Mouse (Mus musculus) liver, adult 2 months (tissue): ENCODE results near the gene Agpat1. TPM values are rescaled to one million over a fixed set of nuclear protein-coding genes. Genes with fewer than 3 reads are reported as not detected.
A peak's percentile ranks its signal among the peaks of the same experiment; 100 is the strongest.

ENCODE experiments used
- DNase-seq: peaks from one replicate; pipeline ENCODE4 v3.0.0-alpha.2; 2011; ENCODE audit warnings: low read depth, low spot score; ENCODE audit errors: extremely low read depth
- H3K27ac ChIP-seq: fragments of 200-500 bp; replicated peaks from 2 replicates; pipeline ENCODE4 v1.5.1; 2012; ENCODE audit warnings: low read depth, mild to moderate bottlenecking, control low read depth, inconsistent platforms, low read length; ENCODE audit not compliant: insufficient read depth
- H3K27me3 ChIP-seq: fragments of 200-500 bp; 2 replicates; pipeline ENCODE4 v1.6.1; 2012; ENCODE audit warnings: mild to moderate bottlenecking, moderate library complexity, low read length, inconsistent platforms; ENCODE audit not compliant: control insufficient read depth, insufficient read depth
- H3K36me3 ChIP-seq: fragments of 200-500 bp; 2 replicates; pipeline ENCODE4 v1.6.1; 2012; ENCODE audit warnings: low read length, inconsistent platforms; ENCODE audit not compliant: control insufficient read depth, insufficient read depth
- H3K4me1 ChIP-seq: fragments of 200-500 bp; 2 replicates; pipeline ENCODE4 v1.6.1; 2011; ENCODE audit warnings: low read length; ENCODE audit not compliant: control insufficient read depth, insufficient read depth
- H3K4me3 ChIP-seq: fragments of 200-500 bp; 2 replicates; pipeline ENCODE4 v1.5.1; 2011; ENCODE audit warnings: low read depth, mild to moderate bottlenecking, control low read depth, low read length, moderate library complexity; ENCODE audit not compliant: insufficient read depth
- H3K79me2 ChIP-seq: fragments of 200-500 bp; 2 replicates; pipeline ENCODE4 v1.6.1; 2012; ENCODE audit warnings: inconsistent platforms, mild to moderate bottlenecking, low read length, moderate library complexity; ENCODE audit not compliant: control insufficient read depth, insufficient read depth
- H3K9ac ChIP-seq: fragments of 200-500 bp; 2 replicates; pipeline ENCODE4 v1.6.1; 2012; ENCODE audit warnings: low read depth, mild to moderate bottlenecking, control low read depth, inconsistent platforms, low read length
- CTCF ChIP-seq: fragments of 200-500 bp; IDR thresholded peaks from 2 replicates; pipeline ENCODE4 v1.5.1; 2011; ENCODE audit warnings: low read depth, low read length, control low read depth
- POLR2A ChIP-seq: fragments of 200-500 bp; IDR thresholded peaks from 2 replicates; pipeline ENCODE4 v1.6.1; 2011; ENCODE audit warnings: low read length, control low read depth; ENCODE audit not compliant: insufficient read depth; ENCODE audit errors: extremely low read depth
- WGBS: fragments of 180-500 bp; shearing (Covaris S2); methylation state at CpG from one replicate; pipeline ENCODE4 v1.1.7; 2018; 5-methylcytosine and 5-hydroxymethylcytosine counted together
- polyA plus RNA-seq: library from polyadenylated mRNA; depleted of rRNA; stranded (reverse); fragments of >200 nt; gene quantifications from 2 replicates; pipeline ENCODE4 v1.2.3, GENCODE M21; 2012
- total RNA-seq: library from RNA; depleted of rRNA; stranded (reverse); fragments of >200 nt; gene quantifications from 2 replicates; pipeline ENCODE4 v1.2.3, GENCODE M21; 2014

Agpat1 gene
- total and polyA plus RNA-seq, 2 experiments, result 4.3 to 40.5 TPM

- no peaks in the 10 kb centered on the region for H3K27me3 ChIP-seq
- peak overlapping the region; percentile 59 for H3K27ac ChIP-seq
- 78% methylated on average over 15 of the region's 15 CpGs for WGBS
- peaks cover 10% of the 10 kb centered on the region for H3K4me1 ChIP-seq
- DNase-seq, result no peak
- peak overlapping the region; percentile 41 for H3K9ac ChIP-seq
- no peaks in the 10 kb centered on the region for H3K79me2 ChIP-seq
- H3K36me3 ChIP-seq, result no peaks in the 10 kb centered on the region; the same call in 1 of the 2 replicates
- TF ChIP-seq CTCF, result no peak
- TF ChIP-seq POLR2A, result no peak
- H3K4me3 ChIP-seq, result peak overlapping the region; percentile 58
Measured at GRCm38 (mm10) chr17:34590154-34590987, 13.7 kb upstream of the Agpat1 start.

GRCm38 (mm10) chr17:34591029-34591993, 12.8 kb upstream of the Agpat1 start, which contains the start of gene Pbx2:
TSS of gene Pbx2 (plus strand) at chr17:34591266.
- no peak for DNase-seq
- peaks cover 10% of the 10 kb centered on the region for H3K4me1 ChIP-seq
- peak within 1 kb of the TSS; percentile 92 for H3K9ac ChIP-seq
- H3K4me3 ChIP-seq, result peak within 1 kb of the TSS; percentile 77
- H3K27me3 ChIP-seq, result no peaks in the 10 kb centered on the region
- WGBS, result 14% methylated on average over 21 of the region's 21 CpGs
- H3K27ac ChIP-seq, result peak within 1 kb of the TSS; percentile 74
- peaks cover 2% of the 10 kb centered on the region; the same call in 1 of the 2 replicates for H3K36me3 ChIP-seq
- no peaks in the 10 kb centered on the region for H3K79me2 ChIP-seq
- TF ChIP-seq CTCF, result no peak
- no peak for TF ChIP-seq POLR2A

- WGBS, result 2% methylated on average over 26 of the region's 35 CpGs
- Histone ChIP-seq H3K27ac (peak overlapping the region; percentile 74), H3K27me3 (no peaks in the 10 kb centered on the region), H3K9ac (peak overlapping the region; percentile 92), H3K36me3 (peaks cover 2% of the 10 kb centered on the region; the same call in 1 of the 2 replicates), H3K4me1 (peaks cover 10% of the 10 kb centered on the region), H3K4me3 (peak overlapping the region; percentile 77), H3K79me2 (no peaks in the 10 kb centered on the region)
- TF ChIP-seq POLR2A (peak; percentile 86), CTCF (no peak)
- peak; percentile 60 for DNase-seq
Measured at GRCm38 (mm10) chr17:34591994-34592375, 12.1 kb upstream of the Agpat1 start.

DNA sequence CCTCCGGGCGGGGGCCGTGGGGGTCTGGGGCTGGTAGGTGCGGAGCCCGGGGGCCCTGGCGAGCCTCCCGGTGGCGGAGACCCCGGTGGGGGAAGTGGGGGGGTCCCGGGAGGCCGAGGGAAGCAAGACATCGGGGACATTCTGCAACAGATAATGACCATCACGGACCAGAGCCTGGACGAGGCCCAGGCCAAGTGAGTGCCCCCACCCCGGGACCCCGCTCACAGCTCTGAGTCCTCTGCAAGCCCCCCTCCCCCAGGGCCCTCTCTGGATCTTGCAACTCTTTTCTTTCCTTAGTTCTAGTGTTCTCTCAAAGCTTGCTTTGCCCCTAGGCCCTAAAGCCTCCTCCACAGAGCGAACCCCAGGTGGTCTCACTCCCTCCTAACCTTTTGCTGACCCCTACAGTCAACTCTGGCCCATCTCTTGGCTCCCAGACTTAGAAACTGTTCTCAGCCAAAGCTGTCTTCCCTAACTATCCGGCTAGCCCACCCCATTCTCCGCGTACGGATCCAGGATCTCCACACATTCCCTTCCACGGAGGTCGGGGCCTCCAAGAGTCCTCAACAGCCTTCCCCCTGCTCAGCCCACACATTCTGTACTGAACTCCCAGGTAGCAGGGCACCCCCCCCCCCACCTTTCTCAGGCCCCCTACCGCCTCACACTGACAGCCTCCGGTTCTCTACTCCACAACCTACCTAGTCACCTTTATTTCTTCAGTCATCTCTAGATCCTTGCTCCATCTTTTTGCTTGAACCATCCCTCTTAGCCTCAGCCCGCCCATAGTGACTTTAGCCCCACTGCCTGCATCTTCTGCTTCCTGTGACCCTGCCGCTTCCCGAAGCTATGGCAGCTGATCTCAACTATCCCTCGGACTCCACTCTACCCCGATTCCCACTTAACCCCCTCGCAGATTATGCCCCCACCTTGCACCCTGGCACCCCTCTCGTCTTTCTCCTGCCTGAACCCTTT, 11.2 kb upstream of the Agpat1 start:
- WGBS, result 12% methylated on average over 31 of the region's 32 CpGs
- peak overlapping the region; percentile 77 for H3K4me3 ChIP-seq
- no peak overlapping the region; the same call in 1 of the 2 replicates for H3K27ac ChIP-seq
- peak overlapping the region; percentile 92 for H3K9ac ChIP-seq
- no peak for TF ChIP-seq CTCF
- TF ChIP-seq POLR2A, result no peak
- H3K36me3 ChIP-seq, result peaks cover 2% of the 10 kb centered on the region; the same call in 1 of the 2 replicates
- no peaks in the 10 kb centered on the region for H3K27me3 ChIP-seq
- DNase-seq, result no peak
- H3K4me1 ChIP-seq, result peaks cover 10% of the 10 kb centered on the region
- H3K79me2 ChIP-seq, result no peaks in the 10 kb centered on the region
